Mouse (Mus musculus): Measurements from ENCODE around the gene Lbhd1. TPM values are rescaled to one million over a fixed set of nuclear protein-coding genes. Genes with fewer than 3 reads are reported as not detected.

Lbhd1 gene
- polyA plus RNA-seq, 1 experiment from 2014 or later: 0.76 TPM

Other genes starting within 250 kb of the Lbhd1 start
- gene Chrm1, start 219.9 kb upstream of the Lbhd1 start, polyA plus RNA-seq (2014; fragmentation: Illumina TruSeq; extraction: RNeasy Lipid Tissue Mini Kit (QIAGEN cat#74804); ENCODE audit: low read depth, low replicate concordance): not detected
- gene Slc3a2, start 160.4 kb upstream of the Lbhd1 start, polyA plus RNA-seq (2014; fragmentation: Illumina TruSeq; extraction: RNeasy Lipid Tissue Mini Kit (QIAGEN cat#74804); ENCODE audit: low read depth, low replicate concordance): 53.3 TPM
- gene Wdr74, start 147.9 kb upstream of the Lbhd1 start, polyA plus RNA-seq (2014; fragmentation: Illumina TruSeq; extraction: RNeasy Lipid Tissue Mini Kit (QIAGEN cat#74804); ENCODE audit: low read depth, low replicate concordance): 21.9 TPM
- not detected for gene 1700092M07Rik, start 143.0 kb upstream of the Lbhd1 start, polyA plus RNA-seq (2014; fragmentation: Illumina TruSeq; extraction: RNeasy Lipid Tissue Mini Kit (QIAGEN cat#74804); ENCODE audit: low read depth, low replicate concordance)
- gene Stx5a, start 142.3 kb upstream of the Lbhd1 start, polyA plus RNA-seq (2014; fragmentation: Illumina TruSeq; extraction: RNeasy Lipid Tissue Mini Kit (QIAGEN cat#74804); ENCODE audit: low read depth, low replicate concordance): 51.6 TPM
- gene Nxf1, start 126.7 kb upstream of the Lbhd1 start, polyA plus RNA-seq (2014; fragmentation: Illumina TruSeq; extraction: RNeasy Lipid Tissue Mini Kit (QIAGEN cat#74804); ENCODE audit: low read depth, low replicate concordance): 80.9 TPM
- 132 TPM for gene Tmem223, start 112.7 kb upstream of the Lbhd1 start, polyA plus RNA-seq (2014; fragmentation: Illumina TruSeq; extraction: RNeasy Lipid Tissue Mini Kit (QIAGEN cat#74804); ENCODE audit: low read depth, low replicate concordance)
- gene Tmem179b, start 109.3 kb upstream of the Lbhd1 start, polyA plus RNA-seq (2014; fragmentation: Illumina TruSeq; extraction: RNeasy Lipid Tissue Mini Kit (QIAGEN cat#74804); ENCODE audit: low read depth, low replicate concordance): 18.0 TPM
- gene Taf6l, start 97.3 kb upstream of the Lbhd1 start, polyA plus RNA-seq (2014; fragmentation: Illumina TruSeq; extraction: RNeasy Lipid Tissue Mini Kit (QIAGEN cat#74804); ENCODE audit: low read depth, low replicate concordance): 4.8 TPM
- 84.7 TPM for gene Polr2g, start 85.2 kb upstream of the Lbhd1 start, polyA plus RNA-seq (2014; fragmentation: Illumina TruSeq; extraction: RNeasy Lipid Tissue Mini Kit (QIAGEN cat#74804); ENCODE audit: low read depth, low replicate concordance)
- gene Zbtb3, start 81.2 kb upstream of the Lbhd1 start, polyA plus RNA-seq (2014; fragmentation: Illumina TruSeq; extraction: RNeasy Lipid Tissue Mini Kit (QIAGEN cat#74804); ENCODE audit: low read depth, low replicate concordance): 1.9 TPM
- gene Ttc9c, start 64.4 kb upstream of the Lbhd1 start, polyA plus RNA-seq (2014; fragmentation: Illumina TruSeq; extraction: RNeasy Lipid Tissue Mini Kit (QIAGEN cat#74804); ENCODE audit: low read depth, low replicate concordance): 19.7 TPM
- 53.1 TPM for gene Hnrnpul2, start 63.7 kb upstream of the Lbhd1 start, polyA plus RNA-seq (2014; fragmentation: Illumina TruSeq; extraction: RNeasy Lipid Tissue Mini Kit (QIAGEN cat#74804); ENCODE audit: low read depth, low replicate concordance)
- not detected for gene AC129217.1, start 54.0 kb upstream of the Lbhd1 start, polyA plus RNA-seq (2014; fragmentation: Illumina TruSeq; extraction: RNeasy Lipid Tissue Mini Kit (QIAGEN cat#74804); ENCODE audit: low read depth, low replicate concordance)
- 28.4 TPM for gene Bscl2, start 46.3 kb upstream of the Lbhd1 start, polyA plus RNA-seq (2014; fragmentation: Illumina TruSeq; extraction: RNeasy Lipid Tissue Mini Kit (QIAGEN cat#74804); ENCODE audit: low read depth, low replicate concordance)
- not detected for gene Gng3, start 44.5 kb upstream of the Lbhd1 start, polyA plus RNA-seq (2014; fragmentation: Illumina TruSeq; extraction: RNeasy Lipid Tissue Mini Kit (QIAGEN cat#74804); ENCODE audit: low read depth, low replicate concordance)
- gene Lrrn4cl, start 33.0 kb upstream of the Lbhd1 start, polyA plus RNA-seq (2014; fragmentation: Illumina TruSeq; extraction: RNeasy Lipid Tissue Mini Kit (QIAGEN cat#74804); ENCODE audit: low read depth, low replicate concordance): 3.0 TPM
- gene Ubxn1, start 12.2 kb upstream of the Lbhd1 start, polyA plus RNA-seq (2014; fragmentation: Illumina TruSeq; extraction: RNeasy Lipid Tissue Mini Kit (QIAGEN cat#74804); ENCODE audit: low read depth, low replicate concordance): 129 TPM
- 58.9 TPM for gene Uqcc3, start 2.8 kb upstream of the Lbhd1 start, polyA plus RNA-seq (2014; fragmentation: Illumina TruSeq; extraction: RNeasy Lipid Tissue Mini Kit (QIAGEN cat#74804); ENCODE audit: low read depth, low replicate concordance)
- not detected for gene Gm49403, start 198 bp downstream of the Lbhd1 start, polyA plus RNA-seq (2014; fragmentation: Illumina TruSeq; extraction: RNeasy Lipid Tissue Mini Kit (QIAGEN cat#74804); ENCODE audit: low read depth, low replicate concordance)
- 33.7 TPM for gene 1810009A15Rik, start 5.1 kb downstream of the Lbhd1 start, polyA plus RNA-seq (2014; fragmentation: Illumina TruSeq; extraction: RNeasy Lipid Tissue Mini Kit (QIAGEN cat#74804); ENCODE audit: low read depth, low replicate concordance)
- not detected for gene Gm49416, start 5.2 kb downstream of the Lbhd1 start, polyA plus RNA-seq (2014; fragmentation: Illumina TruSeq; extraction: RNeasy Lipid Tissue Mini Kit (QIAGEN cat#74804); ENCODE audit: low read depth, low replicate concordance)
- gene Ints5, start 9.3 kb downstream of the Lbhd1 start, polyA plus RNA-seq (2014; fragmentation: Illumina TruSeq; extraction: RNeasy Lipid Tissue Mini Kit (QIAGEN cat#74804); ENCODE audit: low read depth, low replicate concordance): 8.8 TPM
- 55.4 TPM for gene Ganab, start 14.3 kb downstream of the Lbhd1 start, polyA plus RNA-seq (2014; fragmentation: Illumina TruSeq; extraction: RNeasy Lipid Tissue Mini Kit (QIAGEN cat#74804); ENCODE audit: low read depth, low replicate concordance)
- 39.6 TPM for gene B3gat3, start 36.6 kb downstream of the Lbhd1 start, polyA plus RNA-seq (2014; fragmentation: Illumina TruSeq; extraction: RNeasy Lipid Tissue Mini Kit (QIAGEN cat#74804); ENCODE audit: low read depth, low replicate concordance)
- gene Rom1, start 45.6 kb downstream of the Lbhd1 start, polyA plus RNA-seq (2014; fragmentation: Illumina TruSeq; extraction: RNeasy Lipid Tissue Mini Kit (QIAGEN cat#74804); ENCODE audit: low read depth, low replicate concordance): 19.5 TPM
- 11.8 TPM for gene Eml3, start 45.8 kb downstream of the Lbhd1 start, polyA plus RNA-seq (2014; fragmentation: Illumina TruSeq; extraction: RNeasy Lipid Tissue Mini Kit (QIAGEN cat#74804); ENCODE audit: low read depth, low replicate concordance)
- 34.6 TPM for gene Mta2, start 58.1 kb downstream of the Lbhd1 start, polyA plus RNA-seq (2014; fragmentation: Illumina TruSeq; extraction: RNeasy Lipid Tissue Mini Kit (QIAGEN cat#74804); ENCODE audit: low read depth, low replicate concordance)
- 9.8 TPM for gene Tut1, start 70.1 kb downstream of the Lbhd1 start, polyA plus RNA-seq (2014; fragmentation: Illumina TruSeq; extraction: RNeasy Lipid Tissue Mini Kit (QIAGEN cat#74804); ENCODE audit: low read depth, low replicate concordance)
- gene Eef1g, start 83.3 kb downstream of the Lbhd1 start, polyA plus RNA-seq (2014; fragmentation: Illumina TruSeq; extraction: RNeasy Lipid Tissue Mini Kit (QIAGEN cat#74804); ENCODE audit: low read depth, low replicate concordance): 285 TPM
- 84.3 TPM for gene Ahnak, start 105.6 kb downstream of the Lbhd1 start, polyA plus RNA-seq (2014; fragmentation: Illumina TruSeq; extraction: RNeasy Lipid Tissue Mini Kit (QIAGEN cat#74804); ENCODE audit: low read depth, low replicate concordance)
- not detected for gene Scgb1a1, start 204.2 kb downstream of the Lbhd1 start, polyA plus RNA-seq (2014; fragmentation: Illumina TruSeq; extraction: RNeasy Lipid Tissue Mini Kit (QIAGEN cat#74804); ENCODE audit: low read depth, low replicate concordance)